Mouse (Mus musculus): ENCODE measurements at regions not wholly inside any gene's neighbourhood (a gene's known extent, or its start where the extent isn't known, plus 50 kb on each side); places are given as distances from the start of the nearest gene placed in this dataset.

DNA sequence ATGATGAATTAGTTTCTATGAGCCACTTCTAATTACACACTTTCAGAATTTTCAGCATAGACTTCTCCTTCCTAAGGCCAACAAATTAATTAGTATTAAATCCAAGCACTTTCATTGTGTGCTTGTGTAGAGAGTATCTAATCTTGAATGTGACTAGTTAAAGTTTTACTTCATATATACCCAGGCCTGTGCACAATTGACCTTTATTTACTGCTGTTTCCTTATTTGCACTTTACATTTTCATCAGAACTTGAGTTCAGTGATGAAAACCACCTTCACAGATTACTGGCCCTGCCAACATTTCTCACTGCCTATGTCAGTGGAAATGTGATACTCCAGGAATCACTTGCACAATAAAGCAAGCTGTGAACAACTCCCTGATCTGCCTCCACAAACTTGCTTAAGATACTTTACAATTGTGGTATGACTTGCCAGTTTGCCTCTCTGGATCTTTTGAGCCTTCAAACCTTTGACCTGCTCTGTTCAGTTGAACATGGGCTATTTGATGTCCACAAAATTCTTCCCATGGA lies 96.5 kb downstream of the Atp6v1g3 start:
- TF ChIP-seq CTCF (IDR thresholded peaks at IDR 0.05; ENCODE audit: low read depth) (no peak), EP300 (optimal IDR thresholded peaks at IDR 0.05) (no peak)

Data from stomach, postnatal 0 days (tissue).